Mouse (Mus musculus) embryo, embryonic 10 days (tissue): ENCODE data around the gene Gm21258.
"Not testable (repeated sequence)": the region's sequence is repeated elsewhere in the genome, so short reads cannot be mapped to it uniquely, and the experiment has no call there.

Experiments
- DNase-seq: peaks from one replicate; pipeline ENCODE4 v3.0.0-alpha.2; 2015; ENCODE audit warnings: low spot score

Gene Gm21258

GRCm38 (mm10) chrY:52779740-52780139 lies at the start of gene Gm21258:
TSS of gene Gm21258 (plus strand) at chrY:52780040.
- DNase-seq, result not testable (repeated sequence)
